ENCODE assay signal across 22 mouse cellular contexts in the genomic region with DNA sequence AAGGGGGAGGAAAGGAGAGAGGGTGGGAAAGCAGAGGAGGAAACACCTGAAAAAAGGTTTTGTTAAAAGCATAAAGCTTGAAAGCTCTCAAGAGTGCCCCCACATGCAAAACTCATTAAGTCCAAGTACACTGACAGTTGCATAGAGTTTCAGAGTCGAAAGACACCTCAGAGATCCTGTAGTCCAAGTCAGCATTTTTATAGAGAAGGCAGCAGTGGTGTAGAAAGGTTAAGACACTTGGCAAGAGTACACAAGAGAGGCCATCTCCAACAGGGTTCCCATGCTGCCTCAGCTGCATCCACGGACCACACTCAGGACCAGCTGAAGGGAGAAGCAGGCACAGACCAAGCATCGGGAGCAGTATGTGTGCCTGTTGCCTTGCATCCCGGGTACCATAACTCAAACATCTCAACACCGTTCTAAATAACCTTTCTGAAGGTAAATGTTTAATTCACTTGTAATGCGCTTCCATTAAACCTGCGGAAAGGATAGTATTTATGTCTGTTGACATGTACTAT.
DNase-seq lines count a peak whose midpoint lies in the region; ATAC-seq and TF ChIP-seq lines count a peak whose summit lies in the region.
"Had no signal": no experiment of that assay in that cellular context is flagged by ENCODE, and none has a peak within 500 bp of the region (broad histone marks: within the 10 kb centered on the region; RNA-seq: fewer than 3 reads in every experiment).

No protein-coding gene starts in this region.

- H3K4me1 ChIP-seq in heart, embryonic 11.5 days (ENCODE audit: control insufficient read depth, insufficient read depth, low read length) = no peaks in the 10 kb centered on the region
- no peaks in the 10 kb centered on the region for H3K4me1 ChIP-seq in limb, embryonic 11.5 days (ENCODE audit: control insufficient read depth, insufficient read depth, low read length)
- H3K4me1 ChIP-seq in limb, embryonic 10.5 days = no peaks in the 10 kb centered on the region
- H3K4me1 ChIP-seq in limb, embryonic 12.5 days (replicated peaks) = no peaks in the 10 kb centered on the region
- no peaks in the 10 kb centered on the region for H3K4me1 ChIP-seq in limb, embryonic 14.5 days (ENCODE audit: control insufficient read depth, insufficient read depth, low read length)
- H3K4me1 ChIP-seq: forebrain, embryonic 10.5 days; forebrain, embryonic 13.5 days; hindbrain, embryonic 12.5 days; hindbrain, embryonic 15.5 days had no signal

- H3K36me3 ChIP-seq in heart, embryonic 11.5 days (ENCODE audit: control insufficient read depth, insufficient read depth, low read length) = no peaks in the 10 kb centered on the region
- no peaks in the 10 kb centered on the region for H3K36me3 ChIP-seq in limb, embryonic 11.5 days (ENCODE audit: control insufficient read depth, insufficient read depth, low read length)
- H3K36me3 ChIP-seq in limb, embryonic 10.5 days = no peaks in the 10 kb centered on the region
- H3K36me3 ChIP-seq in limb, embryonic 12.5 days = no peaks in the 10 kb centered on the region
- H3K36me3 ChIP-seq in limb, embryonic 14.5 days (ENCODE audit: control insufficient read depth, insufficient read depth, low read length) = no peaks in the 10 kb centered on the region
- H3K36me3 ChIP-seq: forebrain, embryonic 10.5 days; hindbrain, embryonic 12.5 days; hindbrain, embryonic 15.5 days had no signal

- 84% methylated on average over 7 of the region's 7 CpGs for WGBS in heart, embryonic 11.5 days (ENCODE audit: insufficient replicate concordance)
- WGBS in limb, embryonic 11.5 days = 75% methylated on average over 7 of the region's 7 CpGs
- WGBS in limb, embryonic 10.5 days = 90% methylated on average over 7 of the region's 7 CpGs
- 62% methylated on average over 7 of the region's 7 CpGs for WGBS in limb, embryonic 12.5 days
- WGBS in limb, embryonic 14.5 days = 63% methylated on average over 7 of the region's 7 CpGs

- no peaks in the 10 kb centered on the region for H3K27me3 ChIP-seq in heart, embryonic 11.5 days (ENCODE audit: control insufficient read depth, insufficient read depth, low read length)
- no peaks in the 10 kb centered on the region for H3K27me3 ChIP-seq in limb, embryonic 11.5 days (ENCODE audit: control insufficient read depth, insufficient read depth, low read length)
- H3K27me3 ChIP-seq in limb, embryonic 10.5 days (ENCODE audit: low read depth, poor library complexity, severe bottlenecking) = no peaks in the 10 kb centered on the region
- H3K27me3 ChIP-seq in limb, embryonic 12.5 days = no peaks in the 10 kb centered on the region
- H3K27me3 ChIP-seq in limb, embryonic 14.5 days (ENCODE audit: control insufficient read depth, insufficient read depth, low read length) = no peaks in the 10 kb centered on the region
- H3K27me3 ChIP-seq: forebrain, embryonic 13.5 days; hindbrain, embryonic 12.5 days; hindbrain, embryonic 15.5 days had no signal

- H3K9me3 ChIP-seq in heart, embryonic 11.5 days (replicated peaks; ENCODE audit: control insufficient read depth, low read length) = no peaks in the 10 kb centered on the region
- H3K9me3 ChIP-seq in limb, embryonic 11.5 days (ENCODE audit: control insufficient read depth, low read length) = no peaks in the 10 kb centered on the region
- no peaks in the 10 kb centered on the region for H3K9me3 ChIP-seq in limb, embryonic 10.5 days (replicated peaks)
- no peaks in the 10 kb centered on the region for H3K9me3 ChIP-seq in limb, embryonic 12.5 days
- H3K9me3 ChIP-seq in limb, embryonic 14.5 days (ENCODE audit: control insufficient read depth, low read length) = no peaks in the 10 kb centered on the region
- H3K9me3 ChIP-seq: forebrain, embryonic 10.5 days; forebrain, embryonic 13.5 days; hindbrain, embryonic 12.5 days; hindbrain, embryonic 15.5 days had no signal

- no peak overlapping the region for H3K4me2 ChIP-seq in heart, embryonic 11.5 days
- no peak overlapping the region for H3K4me2 ChIP-seq in limb, embryonic 11.5 days (ENCODE audit: low read depth, severe bottlenecking)
- H3K4me2 ChIP-seq in limb, embryonic 12.5 days = no peak overlapping the region
- H3K4me2 ChIP-seq in limb, embryonic 14.5 days (replicated peaks; ENCODE audit: low read depth, low read length, severe bottlenecking) = no peak overlapping the region
- H3K4me2 ChIP-seq: forebrain, embryonic 13.5 days; hindbrain, embryonic 12.5 days; hindbrain, embryonic 15.5 days had no signal

- H3K9ac ChIP-seq in heart, embryonic 11.5 days (ENCODE audit: low read depth, low read length) = no peak overlapping the region
- H3K9ac ChIP-seq in limb, embryonic 11.5 days (ENCODE audit: low read length) = no peak overlapping the region
- no peak overlapping the region for H3K9ac ChIP-seq in limb, embryonic 12.5 days (replicated peaks)
- no peak overlapping the region for H3K9ac ChIP-seq in limb, embryonic 14.5 days (ENCODE audit: low read depth, low read length, severe bottlenecking)
- H3K9ac ChIP-seq: forebrain, embryonic 13.5 days; hindbrain, embryonic 12.5 days; hindbrain, embryonic 15.5 days had no signal

- TF ChIP-seq POLR2A in limb, embryonic 14.5 days (IDR thresholded peaks at IDR 0.05; ENCODE audit: borderline replicate concordance, extremely low read depth, insufficient read depth, insufficient read length) = no peak

- DNase-seq in heart, adult 8-10 months (ENCODE audit: low spot score) = peak; percentile 36
- DNase-seq in limb, embryonic 11.5 days (ENCODE audit: low spot score) = no peak
- DNase-seq in limb, embryonic 10.5 days (ENCODE audit: low spot score) = no peak
- peak; percentile 5 for DNase-seq in limb, embryonic 14.5 days (ENCODE audit: low spot score)
- DNase-seq in left cerebral cortex, adult 18-20 months (ENCODE audit: low spot score in 2 of 2) = no peak
- DNase-seq: adrenal gland, adult 2 months; adrenal gland, postnatal 14 days; cerebellum, adult 11 months; cerebellum, adult 2 months; cerebellum, adult 9-11 months; cerebellum, postnatal 25 days; gastrocnemius, postnatal 25 days had no signal

- ATAC-seq in heart, embryonic 11.5 days (replicated peaks; ENCODE audit: insufficient number of reproducible peaks, low FRiP score, low TSS enrichment) = no peak
- peak; percentile 60 for ATAC-seq in limb, embryonic 11.5 days (ENCODE audit: insufficient number of reproducible peaks, low FRiP score, low TSS enrichment, low read depth)
- ATAC-seq in limb, embryonic 12.5 days (ENCODE audit: insufficient number of reproducible peaks, insufficient read depth, low FRiP score, low TSS enrichment, low read depth) = peak; percentile 83
- ATAC-seq in limb, embryonic 14.5 days (ENCODE audit: low FRiP score, low read depth) = peak; percentile 82
- ATAC-seq: CD4-positive, CD25-positive, alpha-beta regulatory T cell, adult 4 months; forebrain, embryonic 13.5 days; forebrain, embryonic 16.5 days; intestine, postnatal 0 days had no signal

- no peak overlapping the region for H3K4me3 ChIP-seq in heart, embryonic 11.5 days (ENCODE audit: low read depth, low read length)
- no peak overlapping the region for H3K4me3 ChIP-seq in limb, embryonic 11.5 days (ENCODE audit: low read depth, low read length)
- no peak overlapping the region for H3K4me3 ChIP-seq in limb, embryonic 10.5 days
- H3K4me3 ChIP-seq in limb, embryonic 12.5 days (replicated peaks) = no peak overlapping the region
- no peak overlapping the region for H3K4me3 ChIP-seq in limb, embryonic 14.5 days (replicated peaks; ENCODE audit: low read length)
- H3K4me3 ChIP-seq: forebrain, embryonic 10.5 days; forebrain, embryonic 13.5 days; heart, adult 2 months; hindbrain, embryonic 12.5 days; hindbrain, embryonic 15.5 days had no signal

- no peak overlapping the region for H3K27ac ChIP-seq in heart, embryonic 11.5 days (ENCODE audit: low read depth, low read length)
- no peak overlapping the region for H3K27ac ChIP-seq in limb, embryonic 11.5 days (replicated peaks; ENCODE audit: low read depth, low read length)
- H3K27ac ChIP-seq in limb, embryonic 10.5 days = no peak overlapping the region
- no peak overlapping the region for H3K27ac ChIP-seq in limb, embryonic 12.5 days
- H3K27ac ChIP-seq in limb, embryonic 14.5 days (replicated peaks; ENCODE audit: low read depth, low read length) = no peak overlapping the region
- H3K27ac ChIP-seq: forebrain, embryonic 10.5 days; forebrain, embryonic 13.5 days; heart, adult 2 months; hindbrain, embryonic 12.5 days; hindbrain, embryonic 15.5 days had no signal

Comparison
In these comparisons a context has a peak if more than half of its experiments do, and no peak if none do; other contexts are left out.
1. DNase-seq: peak in heart, adult 8-10 months (single experiment) and limb, embryonic 14.5 days (single experiment); none in limb, embryonic 11.5 days (single experiment), limb, embryonic 10.5 days (single experiment) and left cerebral cortex, adult 18-20 months (0 of 2).